ENCODE assay signal across 23 mouse cellular contexts in the genomic region with DNA sequence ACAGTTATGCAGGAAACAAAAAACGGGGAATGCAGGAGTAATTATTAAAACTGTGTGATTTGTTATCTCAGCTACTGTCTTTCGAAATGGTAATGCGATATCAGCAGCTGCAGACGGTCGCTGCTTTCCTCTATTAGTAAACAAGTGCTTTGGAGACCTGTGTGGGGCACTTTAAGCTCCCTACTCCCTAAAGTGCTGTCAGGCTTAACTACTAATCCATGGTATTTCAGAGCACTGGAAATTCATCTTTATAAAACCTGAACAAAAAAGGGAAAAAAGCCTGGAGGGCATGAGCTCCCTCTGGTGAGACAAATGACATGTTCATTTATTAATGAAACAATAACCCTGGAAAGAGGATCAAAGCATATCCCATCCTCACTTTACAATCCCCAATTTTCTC.
A peak's percentile ranks its signal among the peaks of the same experiment; 100 is the strongest.
DNase-seq lines count a peak whose midpoint lies in the region; ATAC-seq lines count a peak whose summit lies in the region.
"Had no signal": no experiment of that assay in that cellular context is flagged by ENCODE, and none has a peak within 500 bp of the region (broad histone marks: within the 10 kb centered on the region; RNA-seq: fewer than 3 reads in every experiment).

No protein-coding gene starts in this region.

- no peak overlapping the region for H3K4me3 ChIP-seq in forebrain, embryonic 12.5 days (replicated peaks)
- no peak overlapping the region for H3K4me3 ChIP-seq in forebrain, embryonic 11.5 days (ENCODE audit: low read depth, low read length)
- no peak overlapping the region for H3K4me3 ChIP-seq in neural tube, embryonic 13.5 days
- H3K4me3 ChIP-seq in neural tube, embryonic 15.5 days (replicated peaks) = no peak overlapping the region
- no peak overlapping the region for H3K4me3 ChIP-seq in midbrain, embryonic 15.5 days
- H3K4me3 ChIP-seq: erythroblast, embryonic 14.5 days; heart, adult 2 months; limb, embryonic 15.5 days; liver, embryonic 15.5 days; myocyte had no signal

- DNase-seq in forebrain, embryonic 11.5 days (ENCODE audit: low spot score) = no peak
- DNase-seq in lung, postnatal 25 days (ENCODE audit: low spot score) = no peak
- DNase-seq: adrenal gland, postnatal 25 days; cerebellum, adult 2 months; gastrocnemius, postnatal 14 days; heart, adult 2 months; heart, postnatal 4 days; kidney, adult 18-20 months; right cerebral cortex, adult 18-20 months; thymus, postnatal 36 days had no signal

- WGBS in forebrain, embryonic 12.5 days = 8% methylated on average over 5 of the region's 5 CpGs
- WGBS in forebrain, embryonic 11.5 days = 20% methylated on average over 5 of the region's 5 CpGs
- 23% methylated on average over 5 of the region's 5 CpGs for WGBS in neural tube, embryonic 13.5 days
- 22% methylated on average over 5 of the region's 5 CpGs for WGBS in neural tube, embryonic 15.5 days
- 8% methylated on average over 5 of the region's 5 CpGs for WGBS in midbrain, embryonic 15.5 days

- no peak overlapping the region for H3K9ac ChIP-seq in forebrain, embryonic 12.5 days
- no peak overlapping the region for H3K9ac ChIP-seq in forebrain, embryonic 11.5 days (ENCODE audit: low read length)
- H3K9ac ChIP-seq in neural tube, embryonic 13.5 days = no peak overlapping the region
- H3K9ac ChIP-seq in neural tube, embryonic 15.5 days (replicated peaks) = no peak overlapping the region
- no peak overlapping the region for H3K9ac ChIP-seq in midbrain, embryonic 15.5 days
- H3K9ac ChIP-seq: limb, embryonic 15.5 days; liver, embryonic 15.5 days had no signal

- no peaks in the 10 kb centered on the region for H3K36me3 ChIP-seq in forebrain, embryonic 12.5 days (replicated peaks)
- no peaks in the 10 kb centered on the region for H3K36me3 ChIP-seq in forebrain, embryonic 11.5 days (ENCODE audit: control insufficient read depth, insufficient read depth, low read length)
- no peaks in the 10 kb centered on the region for H3K36me3 ChIP-seq in neural tube, embryonic 13.5 days
- no peaks in the 10 kb centered on the region for H3K36me3 ChIP-seq in neural tube, embryonic 15.5 days
- no peaks in the 10 kb centered on the region for H3K36me3 ChIP-seq in midbrain, embryonic 15.5 days (replicated peaks)
- H3K36me3 ChIP-seq: G1E; limb, embryonic 15.5 days; liver, embryonic 15.5 days had no signal

- peaks cover 27% of the 10 kb centered on the region for H3K4me1 ChIP-seq in forebrain, embryonic 12.5 days
- peaks cover 8% of the 10 kb centered on the region; the same call in 1 of the 2 replicates for H3K4me1 ChIP-seq in forebrain, embryonic 11.5 days (replicated peaks; ENCODE audit: control insufficient read depth, insufficient read depth, low read length)
- peaks cover 23% of the 10 kb centered on the region for H3K4me1 ChIP-seq in neural tube, embryonic 13.5 days (replicated peaks)
- peaks cover 8% of the 10 kb centered on the region; the same call in 1 of the 2 replicates for H3K4me1 ChIP-seq in neural tube, embryonic 15.5 days
- peaks cover 16% of the 10 kb centered on the region for H3K4me1 ChIP-seq in midbrain, embryonic 15.5 days
- H3K4me1 ChIP-seq: limb, embryonic 15.5 days; liver, embryonic 15.5 days had no signal

- no peak overlapping the region for H3K27ac ChIP-seq in forebrain, embryonic 12.5 days
- no peak overlapping the region for H3K27ac ChIP-seq in forebrain, embryonic 11.5 days (ENCODE audit: low read depth, low read length)
- H3K27ac ChIP-seq in neural tube, embryonic 13.5 days (replicated peaks) = no peak overlapping the region
- no peak overlapping the region for H3K27ac ChIP-seq in neural tube, embryonic 15.5 days (replicated peaks)
- H3K27ac ChIP-seq in midbrain, embryonic 15.5 days = no peak overlapping the region
- H3K27ac ChIP-seq: heart, adult 2 months; kidney, postnatal 0 days; limb, embryonic 15.5 days; liver, embryonic 15.5 days had no signal

- ATAC-seq in forebrain, embryonic 12.5 days (ENCODE audit: low FRiP score) = no peak
- no peak for ATAC-seq in forebrain, embryonic 11.5 days (replicated peaks; ENCODE audit: low FRiP score)
- ATAC-seq in neural tube, embryonic 13.5 days (ENCODE audit: low read depth) = no peak
- no peak for ATAC-seq in neural tube, embryonic 15.5 days (ENCODE audit: low FRiP score)
- peak; percentile 74; the same call in 1 of the 2 replicates for ATAC-seq in midbrain, embryonic 15.5 days (replicated peaks)
- ATAC-seq in erythroid progenitor cell, adult 5-6 weeks (replicated peaks; ENCODE audit: low FRiP score, poor library complexity, severe bottlenecking) = no peak
- ATAC-seq: activated CD4-positive, CD25-positive, alpha-beta regulatory T cell, adult 4 months; lung, postnatal 0 days had no signal

- H3K27me3 ChIP-seq in forebrain, embryonic 12.5 days = peaks cover 63% of the 10 kb centered on the region
- peaks cover 24% of the 10 kb centered on the region for H3K27me3 ChIP-seq in forebrain, embryonic 11.5 days (ENCODE audit: control insufficient read depth, insufficient read depth, low read length)
- peaks cover 12% of the 10 kb centered on the region; the same call in 1 of the 2 replicates for H3K27me3 ChIP-seq in neural tube, embryonic 13.5 days
- peaks cover 11% of the 10 kb centered on the region; the same call in 1 of the 2 replicates for H3K27me3 ChIP-seq in neural tube, embryonic 15.5 days (replicated peaks)
- H3K27me3 ChIP-seq in midbrain, embryonic 15.5 days (replicated peaks) = no peaks in the 10 kb centered on the region
- H3K27me3 ChIP-seq: limb, embryonic 15.5 days; liver, embryonic 15.5 days had no signal

- peak overlapping the region; percentile 30 for H3K4me2 ChIP-seq in forebrain, embryonic 12.5 days
- H3K4me2 ChIP-seq in forebrain, embryonic 11.5 days (ENCODE audit: low read depth, low read length, severe bottlenecking) = no peak overlapping the region; the same call in 1 of the 2 replicates
- H3K4me2 ChIP-seq in neural tube, embryonic 13.5 days = 0 out of 2 replicates have a peak overlapping the region, but pooled peaks have one; percentile 29
- H3K4me2 ChIP-seq in neural tube, embryonic 15.5 days = no peak overlapping the region
- peak overlapping the region; percentile 40 for H3K4me2 ChIP-seq in midbrain, embryonic 15.5 days
- H3K4me2 ChIP-seq: limb, embryonic 15.5 days; liver, embryonic 15.5 days had no signal

- 0 out of 2 replicates have a peak, but pooled peaks cover 4% of the 10 kb centered on the region for H3K9me3 ChIP-seq in forebrain, embryonic 12.5 days
- no peaks in the 10 kb centered on the region; the same call in 1 of the 2 replicates for H3K9me3 ChIP-seq in forebrain, embryonic 11.5 days (ENCODE audit: control insufficient read depth, low read length)
- no peaks in the 10 kb centered on the region for H3K9me3 ChIP-seq in neural tube, embryonic 13.5 days
- no peaks in the 10 kb centered on the region for H3K9me3 ChIP-seq in neural tube, embryonic 15.5 days (replicated peaks)
- no peaks in the 10 kb centered on the region for H3K9me3 ChIP-seq in midbrain, embryonic 15.5 days
- H3K9me3 ChIP-seq: G1E; limb, embryonic 15.5 days; liver, embryonic 15.5 days had no signal

Comparison
In these comparisons a context has a peak if more than half of its experiments do, and no peak if none do; other contexts are left out.
1. H3K4me2 ChIP-seq: peak in forebrain, embryonic 12.5 days (single experiment), neural tube, embryonic 13.5 days (single experiment) and midbrain, embryonic 15.5 days (single experiment); none in forebrain, embryonic 11.5 days (single experiment) and neural tube, embryonic 15.5 days (single experiment).